Mouse (Mus musculus) heart, postnatal 0 days (tissue): ENCODE data around the gene Slc23a2. TPM values are rescaled to one million over a fixed set of nuclear protein-coding genes. Genes with fewer than 3 reads are reported as not detected.

Experiments
- ATAC-seq: fragments of 200-750 bp; cut with Nextera tagmentation; 2 replicates; pipeline ENCODE4 v1.8.0; 2017; ENCODE audit warnings: low read depth, moderate number of reproducible peaks, moderate library complexity; ENCODE audit not compliant: insufficient read depth
- DNase-seq: peaks from one replicate; pipeline ENCODE4 v3.0.0-alpha.2; 2016; ENCODE audit warnings: low spot score
- H3K27ac ChIP-seq: fragments of 300-500 bp; sonication (generic); 2 replicates; pipeline ENCODE4 v1.5.1; 2014; ENCODE audit warnings: low read depth, mild to moderate bottlenecking
- H3K27me3 ChIP-seq: fragments of 300-500 bp; sonication (generic); 2 replicates; pipeline ENCODE4 v1.6.1; 2014; ENCODE audit warnings: low read length, mixed read lengths; ENCODE audit not compliant: control insufficient read depth, insufficient read depth
- H3K36me3 ChIP-seq: fragments of 300-500 bp; sonication (generic); replicated peaks from 2 replicates; pipeline ENCODE4 v1.6.1; 2014; ENCODE audit warnings: low read length, mixed read lengths; ENCODE audit not compliant: control insufficient read depth, insufficient read depth
- H3K4me1 ChIP-seq: fragments of 300-500 bp; sonication (generic); 2 replicates; pipeline ENCODE4 v1.6.1; 2014; ENCODE audit warnings: antibody characterized with exemption; ENCODE audit not compliant: control insufficient read depth, insufficient read depth
- H3K4me2 ChIP-seq: fragments of 300-500 bp; sonication (generic); 2 replicates; pipeline ENCODE4 v1.6.1; 2014; ENCODE audit warnings: low read depth, mild to moderate bottlenecking, low read length, moderate library complexity
- H3K4me3 ChIP-seq: fragments of 300-500 bp; sonication (generic); 2 replicates; pipeline ENCODE4 v1.5.1; 2014; ENCODE audit warnings: low read depth, low read length
- H3K9ac ChIP-seq: fragments of 300-500 bp; sonication (generic); replicated peaks from 2 replicates; pipeline ENCODE4 v1.6.1; 2014; ENCODE audit warnings: low read depth, low read length, mixed read lengths
- H3K9me3 ChIP-seq: fragments of 300-500 bp; sonication (generic); replicated peaks from 2 replicates; pipeline ENCODE4 v1.6.1; 2016; ENCODE audit warnings: low read length; ENCODE audit not compliant: control insufficient read depth
- CTCF ChIP-seq: IDR thresholded peaks from 2 replicates; pipeline ENCODE4 v1.5.1; 2016; ENCODE audit warnings: antibody characterized with exemption, control low read depth, low read depth
- EP300 ChIP-seq: IDR thresholded peaks from 2 replicates; pipeline ENCODE4 v1.6.1; 2016; ENCODE audit warnings: antibody characterized with exemption, low read depth
- WGBS: fragments of 180-500 bp; shearing (Covaris S2); extraction: QIAGEN DNeasy Blood & Tissue Kit; methylation state at CpG from one replicate; pipeline ENCODE4 v1.1.7; 2014; 5-methylcytosine and 5-hydroxymethylcytosine counted together
- polyA plus RNA-seq: library from polyadenylated mRNA; unstranded; fragments of >200 nt; fragmentation: Nextera tagmentation; extraction: Ambion mirVana; gene quantifications from 2 replicates; pipeline ENCODE4 v1.2.1, GENCODE M21; 2015
- total RNA-seq: library from RNA; depleted of rRNA; stranded (reverse); fragments of >200 nt; gene quantifications from 2 replicates; pipeline ENCODE4 v1.2.3, GENCODE M21; 2014; ENCODE audit warnings: low replicate concordance

The Slc23a2 gene
- total and polyA plus RNA-seq, 2 experiments from 2014 or later: 8.6 to 13.9 TPM

DNA sequence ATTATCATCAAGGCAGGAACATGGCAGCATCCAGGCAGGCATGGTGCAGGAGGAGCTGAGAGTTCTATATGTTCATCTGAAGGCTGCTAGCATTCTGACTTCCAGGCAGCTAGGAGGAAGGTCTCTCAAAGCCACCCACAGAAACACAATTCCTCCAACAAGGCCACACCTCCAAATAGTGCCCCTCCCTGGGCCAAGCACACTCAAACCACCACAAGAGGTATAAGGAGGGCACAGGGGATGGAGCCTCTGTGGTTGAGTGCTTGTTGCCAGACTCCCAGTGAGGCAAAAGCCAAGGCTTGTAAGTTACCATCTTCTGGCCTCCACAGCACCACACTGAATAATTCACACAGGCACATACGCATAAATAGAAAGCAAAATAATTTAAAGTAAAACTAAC, 18.6 kb downstream of the Slc23a2 start:
- H3K4me3 ChIP-seq: no peak overlapping the region
- H3K27ac ChIP-seq: no peak overlapping the region
- H3K4me2 ChIP-seq: no peak overlapping the region
- H3K9me3 ChIP-seq: no peaks in the 10 kb centered on the region
- no peak overlapping the region for H3K9ac ChIP-seq
- 97% methylated on average over 1 of the region's 1 CpGs for WGBS
- H3K27me3 ChIP-seq: no peaks in the 10 kb centered on the region
- no peak for TF ChIP-seq CTCF
- H3K4me1 ChIP-seq: peaks cover 2% of the 10 kb centered on the region
- no peaks in the 10 kb centered on the region for H3K36me3 ChIP-seq
- DNase-seq: no peak
- no peak for ATAC-seq

DNA sequence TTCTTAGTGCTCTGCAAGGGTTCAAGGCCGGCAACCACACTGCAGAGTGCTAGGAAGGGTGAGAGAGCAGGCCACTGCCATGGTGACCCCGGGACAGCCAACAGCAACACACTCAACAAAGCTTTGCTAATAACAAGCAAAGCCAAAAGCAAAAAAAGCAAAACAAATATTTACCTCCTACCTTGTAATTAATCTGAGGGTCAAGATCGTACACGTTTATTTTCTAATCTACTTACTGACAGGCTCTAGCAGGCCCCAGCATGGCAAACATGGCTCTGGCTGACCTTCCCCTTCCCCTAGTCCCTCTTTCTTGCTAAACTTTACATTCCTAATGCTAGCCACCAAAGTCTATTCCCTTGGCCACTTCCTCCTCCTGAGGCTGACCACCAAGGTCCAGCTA, 21.8 kb downstream of the Slc23a2 start:
- no peak overlapping the region for H3K27ac ChIP-seq
- TF ChIP-seq EP300 (no peak), CTCF (no peak)
- H3K36me3 ChIP-seq: no peaks in the 10 kb centered on the region
- DNase-seq: no peak
- ATAC-seq: no peak
- H3K4me2 ChIP-seq: no peak overlapping the region
- no peaks in the 10 kb centered on the region for H3K4me1 ChIP-seq
- no peak overlapping the region for H3K4me3 ChIP-seq
- H3K9me3 ChIP-seq: no peaks in the 10 kb centered on the region
- no peaks in the 10 kb centered on the region for H3K27me3 ChIP-seq
- WGBS: 86% methylated on average over 4 of the region's 4 CpGs
- H3K9ac ChIP-seq: no peak overlapping the region

DNA sequence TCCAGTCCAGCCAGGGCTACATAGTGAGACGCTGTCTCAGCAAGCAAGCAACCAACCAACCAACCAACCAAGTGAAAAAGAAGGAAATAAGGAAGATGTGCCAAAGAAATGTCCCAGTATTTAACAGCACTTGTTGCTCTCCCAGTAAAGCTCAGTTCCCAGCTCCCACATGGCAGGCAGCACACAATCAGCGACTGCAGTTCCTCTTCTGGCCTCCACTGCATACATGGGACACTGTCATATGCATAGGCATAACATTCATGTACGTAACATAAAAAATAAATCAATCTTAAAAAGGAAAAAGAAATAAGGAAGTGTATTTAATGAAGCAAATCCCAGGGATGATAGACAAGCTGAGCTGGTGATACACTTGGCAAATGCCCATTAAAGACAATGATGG, 23.9 kb downstream of the Slc23a2 start:
- no peak for TF ChIP-seq EP300
- no peak for TF ChIP-seq CTCF
- no peaks in the 10 kb centered on the region for H3K9me3 ChIP-seq
- ATAC-seq (no peak), DNase-seq (no peak)
- H3K9ac ChIP-seq: no peak overlapping the region
- H3K4me3 ChIP-seq: no peak overlapping the region
- H3K36me3 ChIP-seq: no peaks in the 10 kb centered on the region
- H3K4me2 ChIP-seq: no peak overlapping the region
- WGBS: 89% methylated on average over 3 of the region's 3 CpGs
- no peak overlapping the region for H3K27ac ChIP-seq
- no peaks in the 10 kb centered on the region for H3K4me1 ChIP-seq
- H3K27me3 ChIP-seq: no peaks in the 10 kb centered on the region

DNA sequence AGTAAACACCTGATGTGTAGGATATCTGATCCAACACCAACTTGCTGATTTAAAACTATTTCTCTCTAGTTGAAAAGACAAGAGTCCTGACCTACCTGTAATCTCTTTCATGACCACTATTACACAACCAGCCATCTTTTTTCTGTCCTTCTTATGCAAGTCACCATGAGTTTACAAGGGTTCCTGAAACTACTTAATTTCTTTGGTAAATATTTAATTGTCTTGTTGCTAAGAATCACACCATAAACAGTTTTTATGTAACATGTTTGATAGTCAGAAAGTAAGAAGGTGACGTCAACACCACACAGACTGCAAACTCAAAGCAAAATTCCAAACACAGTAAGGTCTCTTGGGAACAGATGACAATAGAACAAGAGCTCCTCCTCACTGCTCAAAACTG, 26.3 kb downstream of the Slc23a2 start:
- Histone ChIP-seq H3K4me2 (no peak overlapping the region), H3K4me3 (no peak overlapping the region), H3K9ac (no peak overlapping the region), H3K27me3 (no peaks in the 10 kb centered on the region), H3K9me3 (no peaks in the 10 kb centered on the region), H3K36me3 (no peaks in the 10 kb centered on the region), H3K27ac (no peak overlapping the region), H3K4me1 (no peaks in the 10 kb centered on the region)
- no peak for DNase-seq
- TF ChIP-seq EP300: no peak
- TF ChIP-seq CTCF: no peak
- WGBS: 68% methylated on average over 1 of the region's 1 CpGs
- no peak for ATAC-seq

DNA sequence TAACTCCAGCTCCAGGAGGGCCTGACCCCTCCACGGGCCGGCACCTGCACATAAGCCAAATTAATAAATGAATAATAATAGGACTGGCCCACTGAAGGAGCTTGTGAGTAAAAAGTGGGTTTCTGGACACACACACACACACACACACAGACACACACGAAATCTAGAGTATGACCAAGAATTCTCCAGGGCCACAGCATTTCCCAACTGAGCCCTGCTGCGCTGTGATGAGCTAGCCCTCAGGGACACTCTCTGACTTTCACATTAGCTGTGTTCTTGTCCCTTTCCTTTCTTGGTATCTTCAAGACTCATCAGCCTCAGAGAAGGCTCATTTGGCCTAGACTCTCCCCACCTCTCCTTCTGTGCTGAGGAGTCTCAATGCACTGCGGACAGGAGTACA, 29.0 kb downstream of the Slc23a2 start:
- no peak for TF ChIP-seq EP300
- TF ChIP-seq CTCF: no peak
- H3K4me1 ChIP-seq: peaks cover 4% of the 10 kb centered on the region; the same call in 1 of the 2 replicates
- no peaks in the 10 kb centered on the region for H3K36me3 ChIP-seq
- WGBS: 88% methylated on average over 5 of the region's 5 CpGs
- no peaks in the 10 kb centered on the region for H3K27me3 ChIP-seq
- H3K4me2 ChIP-seq: no peak overlapping the region
- no peaks in the 10 kb centered on the region for H3K9me3 ChIP-seq
- no peak overlapping the region for H3K9ac ChIP-seq
- DNase-seq (no peak), ATAC-seq (no peak)
- H3K4me3 ChIP-seq: no peak overlapping the region
- H3K27ac ChIP-seq: no peak overlapping the region

DNA sequence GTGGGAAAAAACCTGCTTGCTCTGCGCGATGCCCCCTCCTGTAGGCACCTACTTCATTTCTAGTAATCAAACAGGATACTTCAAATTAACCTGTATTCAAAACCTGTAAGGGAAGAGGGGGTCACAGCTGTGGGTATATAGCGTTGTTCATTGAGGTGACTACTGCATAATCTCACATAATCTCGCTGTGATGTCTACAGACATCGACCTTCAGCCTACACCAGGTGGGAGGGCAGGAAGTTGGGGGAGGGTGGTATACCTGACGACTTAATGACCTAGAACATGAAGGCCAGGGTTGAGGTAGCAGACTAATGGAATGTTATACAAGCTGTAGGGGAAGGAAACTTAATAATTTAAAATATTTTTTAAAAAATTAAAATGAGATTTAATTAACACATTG, 29.6 kb downstream of the Slc23a2 start:
- no peak overlapping the region for H3K4me3 ChIP-seq
- DNase-seq: no peak
- no peak overlapping the region for H3K4me2 ChIP-seq
- H3K36me3 ChIP-seq: no peaks in the 10 kb centered on the region
- H3K9me3 ChIP-seq: no peaks in the 10 kb centered on the region
- peaks cover 7% of the 10 kb centered on the region; the same call in 1 of the 2 replicates for H3K4me1 ChIP-seq
- TF ChIP-seq EP300 (no peak), CTCF (no peak)
- no peak overlapping the region for H3K9ac ChIP-seq
- no peak overlapping the region for H3K27ac ChIP-seq
- WGBS: 70% methylated on average over 6 of the region's 6 CpGs
- no peak for ATAC-seq
- H3K27me3 ChIP-seq: no peaks in the 10 kb centered on the region
